Mouse (Mus musculus) megakaryocyte, embryonic 14.5 days (primary cell): ENCODE measurements at regions not wholly inside any gene's neighbourhood (a gene's known extent, or its start where the extent isn't known, plus 50 kb on each side); places are given as distances from the start of the nearest gene placed in this dataset.

Experiments
- H3K27me3 ChIP-seq: replicated peaks from 2 replicates; pipeline ENCODE3; 2012; ENCODE audit warnings: inconsistent platforms
- H3K36me3 ChIP-seq: replicated peaks from 2 replicates; pipeline ENCODE3; 2012; ENCODE audit warnings: low read length, inconsistent platforms, mixed read lengths
- H3K4me1 ChIP-seq: 2 replicates; pipeline ENCODE4 v1.6.1; 2012; ENCODE audit warnings: inconsistent platforms
- H3K4me3 ChIP-seq: replicated peaks from 2 replicates; pipeline ENCODE3; 2012; ENCODE audit warnings: moderate library complexity, mild to moderate bottlenecking, inconsistent platforms
- H3K9me3 ChIP-seq: 2 replicates; pipeline ENCODE4 v1.6.1; 2012; ENCODE audit warnings: inconsistent platforms
- FLI1 ChIP-seq: IDR thresholded peaks from 2 replicates; pipeline ENCODE4 v1.6.1; 2012; ENCODE audit warnings: low read length, inconsistent platforms, mixed read lengths
- GATA1 ChIP-seq: IDR thresholded peaks from 3 replicates; pipeline ENCODE4 v1.6.1; 2012; ENCODE audit warnings: mixed read lengths, low read length, inconsistent platforms, borderline replicate concordance

GRCm38 (mm10) chr8:115423682-115424081, 283.9 kb downstream of the Maf start:
- TF ChIP-seq FLI1 (no peak), GATA1 (no peak)
- 0 out of 2 replicates have a peak, but pooled peaks cover 3% of the 10 kb centered on the region for H3K9me3 ChIP-seq
- no peaks in the 10 kb centered on the region for H3K27me3 ChIP-seq
- H3K36me3 ChIP-seq = no peaks in the 10 kb centered on the region
- H3K4me3 ChIP-seq = no peak overlapping the region
- H3K4me1 ChIP-seq = no peaks in the 10 kb centered on the region

GRCm38 (mm10) chr8:115423056-115423455, 284.5 kb downstream of the Maf start:
- H3K4me3 ChIP-seq = no peak overlapping the region
- 0 out of 2 replicates have a peak, but pooled peaks cover 3% of the 10 kb centered on the region for H3K9me3 ChIP-seq

DNA sequence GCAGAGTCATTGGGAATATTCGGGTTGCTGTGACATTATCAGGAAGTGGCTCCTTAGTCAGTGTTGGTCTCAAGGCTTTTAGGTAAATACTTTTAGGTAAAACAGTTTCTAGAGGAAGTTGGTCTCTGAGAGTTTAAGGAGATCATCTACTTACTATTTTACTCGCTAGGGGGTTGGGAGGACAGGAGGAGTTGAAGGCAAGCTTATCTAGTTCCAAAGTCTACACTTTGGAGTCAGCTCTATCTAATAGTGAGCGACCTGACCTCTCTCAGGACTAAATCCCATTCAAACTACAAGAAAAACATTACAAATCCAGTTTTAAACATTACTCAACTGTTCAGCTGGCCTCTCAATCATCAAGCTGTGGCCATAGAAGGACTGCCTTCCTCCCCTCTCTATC, 287.1 kb downstream of the Maf start:
- H3K36me3 ChIP-seq = no peaks in the 10 kb centered on the region
- H3K27me3 ChIP-seq = no peaks in the 10 kb centered on the region
- no peaks in the 10 kb centered on the region for H3K4me1 ChIP-seq
- H3K4me3 ChIP-seq = no peak overlapping the region
- H3K9me3 ChIP-seq = 0 out of 2 replicates have a peak, but pooled peaks cover 3% of the 10 kb centered on the region
- TF ChIP-seq GATA1 = no peak
- TF ChIP-seq FLI1 = no peak

More at GRCm38 (mm10) chr8:115423056-115423455, 284.5 kb downstream of the Maf start:
- H3K36me3 ChIP-seq = no peaks in the 10 kb centered on the region
- H3K27me3 ChIP-seq = no peaks in the 10 kb centered on the region
- H3K4me1 ChIP-seq = no peaks in the 10 kb centered on the region
- TF ChIP-seq FLI1 (no peak), GATA1 (no peak)

GRCm38 (mm10) chr8:115420131-115420530, 287.5 kb downstream of the Maf start:
- H3K27me3 ChIP-seq = no peaks in the 10 kb centered on the region
- H3K9me3 ChIP-seq = 0 out of 2 replicates have a peak, but pooled peaks cover 3% of the 10 kb centered on the region
- TF ChIP-seq FLI1 (no peak), GATA1 (no peak)
- H3K36me3 ChIP-seq = no peaks in the 10 kb centered on the region
- H3K4me3 ChIP-seq = no peak overlapping the region
- no peaks in the 10 kb centered on the region for H3K4me1 ChIP-seq

GRCm38 (mm10) chr8:115418056-115418455, 289.5 kb downstream of the Maf start:
- Histone ChIP-seq H3K27me3 (no peaks in the 10 kb centered on the region), H3K9me3 (0 out of 2 replicates have a peak, but pooled peaks cover 3% of the 10 kb centered on the region)

GRCm38 (mm10) chr8:115414061-115414473, 293.5 kb downstream of the Maf start:
- H3K9me3 ChIP-seq = peaks cover 2% of the 10 kb centered on the region; the same call in 1 of the 2 replicates
- H3K27me3 ChIP-seq = no peaks in the 10 kb centered on the region
- H3K4me1 ChIP-seq = no peaks in the 10 kb centered on the region
- no peak overlapping the region for H3K4me3 ChIP-seq
- no peaks in the 10 kb centered on the region for H3K36me3 ChIP-seq
- TF ChIP-seq FLI1 (no peak), GATA1 (no peak)

More at GRCm38 (mm10) chr8:115418056-115418455, 289.5 kb downstream of the Maf start:
- H3K4me3 ChIP-seq = no peak overlapping the region
- no peaks in the 10 kb centered on the region for H3K4me1 ChIP-seq
- no peaks in the 10 kb centered on the region for H3K36me3 ChIP-seq
- TF ChIP-seq GATA1 (no peak), FLI1 (no peak)

DNA sequence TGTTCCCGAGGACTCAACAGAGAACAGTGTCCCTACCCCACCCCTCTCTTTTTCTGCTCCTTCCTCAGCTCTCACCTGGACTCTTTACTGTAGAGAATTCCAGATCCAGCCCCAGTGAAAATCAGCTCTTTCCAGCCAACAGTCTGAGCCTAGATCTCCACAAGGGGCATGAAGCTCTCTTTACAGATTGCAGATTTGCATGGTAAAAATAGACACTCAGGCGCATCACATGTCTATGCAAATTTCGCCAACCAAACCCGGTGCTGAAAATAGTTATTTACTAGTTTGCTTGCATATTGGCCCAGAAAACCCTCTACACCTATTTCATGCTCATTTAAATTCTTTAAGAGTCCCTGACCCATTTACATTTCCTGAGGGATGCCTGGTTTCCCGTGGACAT, 295.8 kb downstream of the Maf start:
- TF ChIP-seq GATA1 (no peak), FLI1 (no peak)
- H3K4me1 ChIP-seq = no peaks in the 10 kb centered on the region
- H3K36me3 ChIP-seq = no peaks in the 10 kb centered on the region
- no peaks in the 10 kb centered on the region for H3K27me3 ChIP-seq
- H3K9me3 ChIP-seq = peaks cover 10% of the 10 kb centered on the region
- H3K4me3 ChIP-seq = no peak overlapping the region

GRCm38 (mm10) chr8:115411061-115411460, 296.5 kb downstream of the Maf start:
- TF ChIP-seq GATA1 (no peak), FLI1 (no peak)
- Histone ChIP-seq H3K4me3 (no peak overlapping the region), H3K4me1 (no peaks in the 10 kb centered on the region), H3K27me3 (no peaks in the 10 kb centered on the region), H3K36me3 (no peaks in the 10 kb centered on the region), H3K9me3 (peaks cover 13% of the 10 kb centered on the region)

DNA sequence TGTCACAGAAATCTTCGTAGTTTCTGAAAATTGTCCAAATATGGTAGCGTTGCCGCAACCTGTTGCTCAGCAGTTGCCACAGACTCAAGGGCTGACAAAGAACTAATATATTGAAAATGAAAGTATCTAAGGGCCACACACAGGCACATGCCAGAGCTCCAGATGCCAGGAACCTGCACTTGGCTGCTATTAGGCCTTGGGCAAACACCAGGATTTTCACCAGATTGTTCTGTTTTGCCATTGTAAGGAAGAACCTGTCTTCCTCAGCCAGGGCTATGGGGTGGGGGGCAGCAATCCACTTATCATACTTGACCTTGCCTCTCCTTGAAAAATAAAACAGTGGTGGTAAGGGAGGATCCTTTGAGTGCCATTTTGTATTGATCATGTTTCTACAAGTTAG, 297.4 kb downstream of the Maf start:
- H3K27me3 ChIP-seq = no peaks in the 10 kb centered on the region
- no peaks in the 10 kb centered on the region for H3K4me1 ChIP-seq
- H3K36me3 ChIP-seq = no peaks in the 10 kb centered on the region
- no peak for TF ChIP-seq GATA1
- TF ChIP-seq FLI1 = no peak
- no peak overlapping the region for H3K4me3 ChIP-seq
- peaks cover 13% of the 10 kb centered on the region for H3K9me3 ChIP-seq

DNA sequence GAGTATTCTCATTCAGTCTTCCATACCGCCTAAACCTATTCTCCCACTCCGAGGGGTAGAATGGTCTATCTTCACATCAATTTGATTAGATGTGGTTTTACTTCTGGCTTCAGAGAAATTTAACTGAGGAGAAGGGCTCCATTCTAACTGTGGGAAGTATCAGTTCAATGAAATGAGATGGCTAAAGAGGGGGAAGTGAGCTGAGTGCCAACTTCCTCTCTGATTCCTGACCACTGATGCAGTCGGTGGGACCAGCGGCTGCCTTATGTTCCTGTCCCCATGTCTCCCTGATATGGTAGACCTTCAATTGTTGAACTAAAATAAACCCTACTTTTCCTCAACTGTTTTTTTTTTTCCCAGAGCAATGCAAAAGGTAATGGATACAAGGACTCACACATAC, 300.1 kb downstream of the Maf start:
- Histone ChIP-seq H3K4me1 (no peaks in the 10 kb centered on the region), H3K4me3 (no peak overlapping the region), H3K36me3 (no peaks in the 10 kb centered on the region), H3K27me3 (no peaks in the 10 kb centered on the region), H3K9me3 (peaks cover 13% of the 10 kb centered on the region)
- no peak for TF ChIP-seq GATA1
- no peak for TF ChIP-seq FLI1

DNA sequence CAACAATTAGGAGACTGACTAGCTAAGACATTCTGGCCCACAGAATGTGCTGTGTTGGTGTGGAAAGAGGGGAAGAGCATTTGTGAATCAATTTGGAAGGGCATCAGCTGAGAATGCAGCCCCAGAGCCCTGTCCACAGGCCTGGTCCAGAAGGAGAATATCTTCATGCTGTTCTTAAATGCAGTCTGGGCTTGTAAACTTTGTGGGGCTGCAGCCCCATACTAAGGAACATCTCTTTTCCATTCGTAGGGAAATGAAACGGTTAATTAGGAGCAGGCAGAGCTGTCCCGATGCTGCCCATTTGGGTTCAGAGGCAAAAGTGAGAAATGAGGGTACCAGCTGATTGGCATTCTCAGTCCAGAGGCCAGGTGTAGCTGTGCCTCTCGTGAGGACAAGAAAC, 304.0 kb downstream of the Maf start:
- no peaks in the 10 kb centered on the region for H3K4me1 ChIP-seq
- no peak for TF ChIP-seq GATA1
- no peak for TF ChIP-seq FLI1
- no peaks in the 10 kb centered on the region for H3K36me3 ChIP-seq
- H3K9me3 ChIP-seq = peaks cover 11% of the 10 kb centered on the region
- H3K27me3 ChIP-seq = no peaks in the 10 kb centered on the region
- H3K4me3 ChIP-seq = no peak overlapping the region
